Mouse (Mus musculus) ES-E14 (cell line): ENCODE measurements around the gene Cracr2b.

Source experiments
- CHD2 ChIP-seq: IDR thresholded peaks from 2 replicates; pipeline ENCODE4 v1.6.1; 2014; ENCODE audit warnings: mild to moderate bottlenecking, low read depth, low read length, inconsistent platforms
- ZC3H11A ChIP-seq: IDR thresholded peaks from 2 replicates; pipeline ENCODE4 v1.6.1; 2012; ENCODE audit warnings: low read depth, mild to moderate bottlenecking, inconsistent platforms, low read length, borderline replicate concordance

DNA sequence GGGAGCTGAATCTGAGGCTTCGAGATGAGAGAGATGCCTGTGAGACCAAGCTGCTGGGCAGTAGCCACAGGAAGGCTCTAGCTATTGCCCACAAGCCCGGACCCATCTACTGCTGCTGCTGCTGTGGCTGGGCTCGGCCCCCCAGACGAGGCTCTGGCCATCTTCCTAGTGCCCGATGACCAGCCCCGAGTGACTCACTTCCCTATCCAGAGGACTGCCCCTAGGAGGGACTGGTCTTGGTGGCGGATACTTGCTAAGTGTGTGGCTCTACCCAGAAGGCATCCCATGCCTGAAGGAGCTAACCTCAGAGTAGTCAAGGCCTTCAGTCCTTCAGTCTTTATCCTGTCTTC lies 5.1 kb downstream of the Cracr2b start:
- TF ChIP-seq ZC3H11A, result no peak
- TF ChIP-seq CHD2, result no peak
